Mouse (Mus musculus): ENCODE results near the gene Zfp740. TPM values are rescaled to one million over a fixed set of nuclear protein-coding genes. Genes with fewer than 3 reads are reported as not detected.
A peak's percentile ranks its signal among the peaks of the same experiment; 100 is the strongest.

Gene Zfp740
- polyA plus RNA-seq, 1 experiment from 2014 or later: 14.8 TPM

DNA sequence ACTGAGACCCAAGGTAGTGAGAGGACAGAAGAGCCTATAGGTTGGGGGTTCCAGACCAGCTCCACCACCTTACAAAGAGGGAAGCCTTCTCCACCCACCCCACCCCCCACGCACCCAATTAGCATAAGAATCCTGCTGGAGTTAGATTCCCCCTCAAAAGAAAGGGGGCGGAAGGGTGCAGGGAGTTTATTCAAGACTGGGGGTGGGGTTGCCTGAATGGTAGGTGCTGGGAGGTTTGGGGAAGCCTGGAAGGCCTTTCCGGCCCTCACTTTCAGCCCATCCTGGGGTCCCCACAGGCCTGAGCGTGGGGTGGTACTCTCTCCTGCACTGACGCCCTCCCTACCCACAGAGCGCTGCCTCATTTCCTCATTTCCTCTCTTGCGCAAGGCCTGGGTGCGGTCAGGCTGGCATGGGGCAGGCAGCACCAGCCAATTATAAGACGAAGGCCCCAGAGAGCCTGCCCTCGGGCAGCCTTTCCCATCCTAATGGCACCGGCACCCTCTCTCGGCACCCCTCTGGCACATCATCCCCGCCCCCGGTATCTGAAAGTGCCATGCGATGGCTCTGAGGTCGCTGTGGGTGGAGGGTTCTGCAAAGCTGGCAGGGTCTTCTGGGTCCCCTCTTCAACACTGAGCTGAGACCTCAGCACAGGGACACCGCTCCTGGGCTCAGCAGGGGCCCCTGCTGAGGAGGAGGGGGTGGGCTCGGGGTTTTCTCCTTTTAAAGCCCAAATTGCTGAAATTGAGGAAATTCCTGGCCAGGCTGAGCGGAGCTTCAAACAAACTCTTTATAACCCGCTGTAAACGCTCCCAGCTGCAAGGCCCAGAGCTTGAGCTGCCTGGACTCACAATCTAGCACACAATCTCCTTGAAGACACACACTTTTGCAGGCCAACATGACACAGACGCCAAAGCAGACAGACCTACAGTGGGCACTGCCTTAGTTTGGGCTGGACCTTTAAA is 40.5 kb downstream of the Zfp740 start:
- ATAC-seq (ENCODE audit: low read depth) (no peak), DNase-seq (peak; percentile 37)
- Histone ChIP-seq H3K4me3 (replicated peaks) (peak overlapping the region; percentile 3; the same call in 1 of the 2 replicates), H3K9me3 (replicated peaks) (no peaks in the 10 kb centered on the region), H3K27ac (peak overlapping the region; percentile 41), H3K9ac (0 out of 2 replicates have a peak overlapping the region, but pooled peaks have one; percentile 2), H3K4me2 (peak overlapping the region; percentile 34), H3K27me3 (peaks cover 88% of the 10 kb centered on the region), H3K4me1 (replicated peaks) (peaks cover 54% of the 10 kb centered on the region), H3K36me3 (no peaks in the 10 kb centered on the region)
- 11% methylated on average over 22 of the region's 22 CpGs for WGBS (ENCODE audit: insufficient replicate concordance)

- Histone ChIP-seq H3K27ac (peak overlapping the region; percentile 41), H3K4me3 (replicated peaks) (peak overlapping the region; percentile 58), H3K36me3 (no peaks in the 10 kb centered on the region), H3K9ac (peak overlapping the region; percentile 8; the same call in 1 of the 2 replicates), H3K9me3 (replicated peaks) (no peaks in the 10 kb centered on the region), H3K4me2 (peak overlapping the region; percentile 75), H3K27me3 (peaks cover 96% of the 10 kb centered on the region), H3K4me1 (replicated peaks) (peaks cover 62% of the 10 kb centered on the region)
- ATAC-seq (ENCODE audit: low read depth): no peak
- 34% methylated on average over 19 of the region's 19 CpGs for WGBS (ENCODE audit: insufficient replicate concordance)
- DNase-seq: no peak
Observed at GRCm38 (mm10) chr15:102244306-102245191, 41.5 kb downstream of the Zfp740 start.

- H3K9ac ChIP-seq: peak overlapping the region; percentile 60
- peak overlapping the region; percentile 58 for H3K4me3 ChIP-seq (replicated peaks)
- H3K4me1 ChIP-seq (replicated peaks): peaks cover 64% of the 10 kb centered on the region
- no peak for DNase-seq
- peak overlapping the region; percentile 75 for H3K4me2 ChIP-seq
- no peaks in the 10 kb centered on the region for H3K9me3 ChIP-seq (replicated peaks)
- no peaks in the 10 kb centered on the region for H3K36me3 ChIP-seq
- 19% methylated on average over 14 of the region's 14 CpGs for WGBS (ENCODE audit: insufficient replicate concordance)
- H3K27me3 ChIP-seq: peaks cover 100% of the 10 kb centered on the region
- no peak overlapping the region; the same call in 1 of the 2 replicates for H3K27ac ChIP-seq
- ATAC-seq (ENCODE audit: low read depth): no peak
Observed at GRCm38 (mm10) chr15:102245461-102245881, 42.4 kb downstream of the Zfp740 start.

DNA sequence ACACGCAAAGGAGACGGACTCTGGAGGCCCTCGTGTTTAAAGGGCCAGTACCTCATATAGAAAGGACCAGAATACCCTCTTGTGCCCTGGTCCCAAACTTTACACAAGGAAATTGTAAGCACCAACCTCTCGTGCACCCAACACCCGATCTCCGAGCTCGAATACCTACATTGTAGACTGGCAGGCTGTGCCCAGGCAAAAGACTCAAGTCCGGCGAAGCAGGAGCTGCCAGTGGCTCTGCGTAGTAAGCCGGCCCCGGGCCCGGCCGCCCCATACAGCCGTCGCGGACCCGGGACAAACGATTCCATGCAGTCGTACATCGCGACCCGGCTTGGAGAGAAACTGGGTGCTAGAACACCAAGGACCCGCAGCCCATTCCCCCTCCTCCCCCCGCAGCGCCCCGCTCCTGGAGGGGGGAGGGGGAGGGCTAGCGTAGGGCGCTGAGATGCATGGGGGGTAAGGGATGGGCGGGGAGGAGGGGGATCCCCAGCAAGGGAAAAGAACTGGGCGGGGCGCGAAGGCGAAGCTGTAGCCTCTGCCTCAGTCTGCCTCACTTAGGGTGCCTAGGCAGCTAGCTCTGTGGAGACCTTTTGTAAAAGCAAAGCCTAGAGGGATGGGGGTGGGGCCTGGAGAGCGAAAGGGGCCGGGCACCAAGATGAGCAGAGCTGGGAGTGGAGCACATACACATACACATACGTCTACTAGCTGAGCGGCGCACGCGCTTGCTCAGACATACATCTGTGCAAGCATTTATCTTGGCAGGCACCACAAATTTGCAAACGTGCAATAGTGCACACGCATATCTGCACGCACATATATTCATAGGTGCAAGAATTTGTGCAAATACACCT is 43.1 kb downstream of the Zfp740 start:
- Histone ChIP-seq H3K4me1 (replicated peaks) (peaks cover 64% of the 10 kb centered on the region), H3K4me2 (peak overlapping the region; percentile 75), H3K9me3 (replicated peaks) (no peaks in the 10 kb centered on the region), H3K36me3 (no peaks in the 10 kb centered on the region), H3K27me3 (peaks cover 100% of the 10 kb centered on the region), H3K4me3 (replicated peaks) (peak overlapping the region; percentile 58), H3K9ac (peak overlapping the region; percentile 60), H3K27ac (peak overlapping the region; percentile 76)
- under 1% methylated on average over 40 of the region's 44 CpGs for WGBS (ENCODE audit: insufficient replicate concordance)
- ATAC-seq (ENCODE audit: low read depth): peak; percentile 44
- peak; percentile 24 for DNase-seq

- no peaks in the 10 kb centered on the region for H3K36me3 ChIP-seq
- H3K4me3 ChIP-seq (replicated peaks): peak overlapping the region; percentile 58
- under 1% methylated on average over 35 of the region's 35 CpGs for WGBS (ENCODE audit: insufficient replicate concordance)
- no peaks in the 10 kb centered on the region for H3K9me3 ChIP-seq (replicated peaks)
- H3K4me1 ChIP-seq (replicated peaks): peaks cover 64% of the 10 kb centered on the region
- peak overlapping the region; percentile 75 for H3K4me2 ChIP-seq
- H3K27me3 ChIP-seq: peaks cover 100% of the 10 kb centered on the region
- DNase-seq: peak; percentile 35
- H3K9ac ChIP-seq: peak overlapping the region; percentile 41; the same call in 1 of the 2 replicates
- H3K27ac ChIP-seq: peak overlapping the region; percentile 76
- peak; percentile 34 for ATAC-seq (ENCODE audit: low read depth)
Observed at GRCm38 (mm10) chr15:102246866-102247251, 43.8 kb downstream of the Zfp740 start.

GRCm38 (mm10) chr15:102247252-102248130 is 44.4 kb downstream of the Zfp740 start:
- peak overlapping the region; percentile 76 for H3K27ac ChIP-seq
- peaks cover 100% of the 10 kb centered on the region for H3K27me3 ChIP-seq
- H3K36me3 ChIP-seq: no peaks in the 10 kb centered on the region
- H3K4me3 ChIP-seq (replicated peaks): peak overlapping the region; percentile 58
- ATAC-seq (ENCODE audit: low read depth): peak; percentile 34
- H3K4me1 ChIP-seq (replicated peaks): peaks cover 61% of the 10 kb centered on the region
- H3K9me3 ChIP-seq (replicated peaks): no peaks in the 10 kb centered on the region
- no peak for DNase-seq
- peak overlapping the region; percentile 52 for H3K9ac ChIP-seq
- 1% methylated on average over 62 of the region's 65 CpGs for WGBS (ENCODE audit: insufficient replicate concordance)
- H3K4me2 ChIP-seq: peak overlapping the region; percentile 75

GRCm38 (mm10) chr15:102248131-102248811 is 45.2 kb downstream of the Zfp740 start:
- ATAC-seq (ENCODE audit: low read depth): no peak
- Histone ChIP-seq H3K9ac (peak overlapping the region; percentile 52), H3K9me3 (replicated peaks) (no peaks in the 10 kb centered on the region), H3K4me1 (replicated peaks) (peaks cover 54% of the 10 kb centered on the region), H3K4me3 (replicated peaks) (peak overlapping the region; percentile 58), H3K27ac (peak overlapping the region; percentile 76), H3K4me2 (peak overlapping the region; percentile 75), H3K36me3 (no peaks in the 10 kb centered on the region), H3K27me3 (peaks cover 98% of the 10 kb centered on the region)
- DNase-seq: no peak
- WGBS (ENCODE audit: insufficient replicate concordance): 14% methylated on average over 8 of the region's 8 CpGs

DNA sequence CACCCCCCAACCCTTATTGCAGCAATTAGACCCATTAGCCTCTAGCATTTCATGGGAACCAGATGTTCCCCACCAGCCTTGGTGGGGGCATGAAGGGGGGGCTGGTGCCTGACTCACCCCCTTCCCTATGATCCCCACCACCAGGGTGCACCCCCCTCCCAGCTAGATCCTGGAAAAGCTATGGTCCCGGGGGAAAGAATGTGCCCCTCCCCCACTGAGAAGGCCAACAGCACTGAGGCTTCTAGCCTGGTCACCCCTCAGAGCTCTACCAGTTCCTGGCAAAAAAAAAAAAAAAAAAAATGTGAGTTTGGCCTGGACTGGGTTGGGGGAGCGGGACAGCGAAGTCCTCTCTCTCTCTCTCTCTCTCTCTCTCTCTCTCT is 45.8 kb downstream of the Zfp740 start:
- Histone ChIP-seq H3K4me2 (no peak overlapping the region), H3K9ac (no peak overlapping the region), H3K4me1 (replicated peaks) (peaks cover 52% of the 10 kb centered on the region), H3K9me3 (replicated peaks) (no peaks in the 10 kb centered on the region), H3K36me3 (no peaks in the 10 kb centered on the region), H3K27me3 (peaks cover 98% of the 10 kb centered on the region), H3K27ac (no peak overlapping the region), H3K4me3 (replicated peaks) (no peak overlapping the region)
- DNase-seq (no peak), ATAC-seq (ENCODE audit: low read depth) (no peak)
- WGBS (ENCODE audit: insufficient replicate concordance): 15% methylated on average over 3 of the region's 3 CpGs

DNA sequence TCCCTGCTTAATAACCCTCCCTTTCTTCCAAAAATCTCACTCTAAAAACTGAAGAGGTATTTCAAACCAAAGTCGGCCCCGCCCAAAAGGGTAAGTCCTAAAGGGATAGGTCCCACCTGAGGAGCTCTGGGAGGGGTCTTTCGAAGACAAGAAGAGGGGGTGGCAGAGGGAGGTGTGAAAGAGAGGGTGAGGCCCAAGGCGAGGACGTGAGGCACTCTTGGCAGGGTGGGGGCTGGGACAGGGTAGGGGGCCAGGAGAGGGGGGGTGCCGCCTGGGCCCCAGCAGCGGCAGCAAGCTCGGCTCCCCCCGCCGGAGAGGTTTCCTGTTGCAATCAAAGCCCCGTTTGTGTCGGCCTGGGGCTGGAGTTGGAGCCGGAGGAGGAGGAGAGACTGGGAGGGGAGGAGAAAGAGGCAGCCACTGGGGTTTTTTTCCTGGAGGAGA is 46.2 kb downstream of the Zfp740 start:
- Histone ChIP-seq H3K27me3 (peaks cover 98% of the 10 kb centered on the region), H3K9me3 (replicated peaks) (no peaks in the 10 kb centered on the region), H3K4me1 (replicated peaks) (peaks cover 47% of the 10 kb centered on the region), H3K27ac (no peak overlapping the region), H3K4me2 (0 out of 2 replicates have a peak overlapping the region, but pooled peaks have one; percentile 17), H3K9ac (no peak overlapping the region), H3K36me3 (no peaks in the 10 kb centered on the region), H3K4me3 (replicated peaks) (no peak overlapping the region)
- WGBS (ENCODE audit: insufficient replicate concordance): 5% methylated on average over 13 of the region's 13 CpGs
- ATAC-seq (ENCODE audit: low read depth): no peak
- no peak for DNase-seq

Measured in liver, embryonic 13.5 days (tissue).